Mouse (Mus musculus): ENCODE results near the gene Mef2c. TPM values are rescaled to one million over a fixed set of nuclear protein-coding genes. Genes with fewer than 3 reads are reported as not detected.

Mef2c gene
- polyA plus RNA-seq, 1 experiment = 0.02 TPM

DNA sequence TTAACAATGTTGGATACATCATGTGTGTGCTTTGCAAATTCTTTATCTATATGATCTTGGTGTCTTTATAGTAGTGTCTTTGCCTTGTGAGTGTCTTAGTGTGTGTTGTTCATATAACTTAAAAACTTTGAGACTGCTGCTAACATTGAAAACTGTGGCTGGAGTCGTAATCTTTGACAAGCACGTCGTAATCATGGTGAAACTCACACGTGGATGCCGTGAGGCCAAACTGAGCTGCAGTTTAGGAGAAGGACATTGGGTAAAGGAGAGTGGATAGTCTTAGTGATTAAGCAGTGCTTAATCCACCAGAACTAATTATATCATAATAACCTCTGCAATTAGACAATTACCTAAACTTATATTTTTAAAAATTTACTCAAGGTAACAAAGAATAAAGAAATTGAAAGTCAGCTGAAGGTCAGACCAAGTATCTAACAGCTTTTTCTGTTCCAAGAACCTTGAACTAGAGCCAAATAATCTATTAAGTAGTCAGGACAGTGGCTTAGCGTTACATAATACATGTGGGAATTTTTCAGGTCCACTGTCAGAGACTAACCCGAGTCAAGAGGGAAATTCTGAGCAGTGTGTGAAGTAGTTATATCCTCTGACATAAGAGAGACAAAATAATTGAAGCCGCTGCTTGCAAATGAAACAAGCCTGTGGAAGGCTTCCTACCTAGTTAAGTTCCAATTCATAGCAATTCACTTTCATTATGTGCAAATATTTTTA is 70.2 kb downstream of the Mef2c start:
- Histone ChIP-seq H3K27me3 (ENCODE audit: control insufficient read depth) (no peaks in the 10 kb centered on the region), H3K36me3 (ENCODE audit: control insufficient read depth) (no peaks in the 10 kb centered on the region), H3K4me1 (ENCODE audit: control insufficient read depth) (peaks cover 14% of the 10 kb centered on the region), H3K4me3 (replicated peaks) (no peak overlapping the region), H3K9me3 (ENCODE audit: control insufficient read depth, low read length) (no peaks in the 10 kb centered on the region)
- TF ChIP-seq TAL1 (IDR thresholded peaks at IDR 0.05; ENCODE audit: low read length) = no peak
- TF ChIP-seq GATA1 (IDR thresholded peaks at IDR 0.05; ENCODE audit: low read length) = no peak

DNA sequence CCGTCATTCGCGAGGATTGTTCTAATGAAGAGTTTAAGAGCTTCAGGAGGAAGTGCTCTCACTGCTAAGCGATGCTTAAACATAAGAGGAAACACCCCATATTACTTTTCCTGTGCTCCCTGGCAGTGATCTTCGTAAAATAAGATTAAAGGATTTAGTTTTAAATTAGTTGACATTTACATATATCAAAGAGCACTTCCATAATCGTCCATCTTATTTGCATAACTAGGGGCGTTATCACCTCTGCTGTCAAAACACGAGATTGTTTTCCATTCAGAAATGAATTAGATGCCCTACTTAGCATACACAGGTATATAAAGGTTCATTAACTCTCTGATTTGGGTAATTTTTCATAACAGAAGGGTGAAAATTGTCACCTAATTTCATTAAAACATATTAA is 71.0 kb downstream of the Mef2c start:
- H3K36me3 ChIP-seq (ENCODE audit: control insufficient read depth) = no peaks in the 10 kb centered on the region
- TF ChIP-seq GATA1 (IDR thresholded peaks at IDR 0.05; ENCODE audit: low read length) (no peak), TAL1 (IDR thresholded peaks at IDR 0.05; ENCODE audit: low read length) (no peak)
- peaks cover 14% of the 10 kb centered on the region for H3K4me1 ChIP-seq (ENCODE audit: control insufficient read depth)
- no peaks in the 10 kb centered on the region for H3K9me3 ChIP-seq (ENCODE audit: control insufficient read depth, low read length)
- no peak overlapping the region for H3K4me3 ChIP-seq (replicated peaks)
- H3K27me3 ChIP-seq (ENCODE audit: control insufficient read depth) = no peaks in the 10 kb centered on the region

DNA sequence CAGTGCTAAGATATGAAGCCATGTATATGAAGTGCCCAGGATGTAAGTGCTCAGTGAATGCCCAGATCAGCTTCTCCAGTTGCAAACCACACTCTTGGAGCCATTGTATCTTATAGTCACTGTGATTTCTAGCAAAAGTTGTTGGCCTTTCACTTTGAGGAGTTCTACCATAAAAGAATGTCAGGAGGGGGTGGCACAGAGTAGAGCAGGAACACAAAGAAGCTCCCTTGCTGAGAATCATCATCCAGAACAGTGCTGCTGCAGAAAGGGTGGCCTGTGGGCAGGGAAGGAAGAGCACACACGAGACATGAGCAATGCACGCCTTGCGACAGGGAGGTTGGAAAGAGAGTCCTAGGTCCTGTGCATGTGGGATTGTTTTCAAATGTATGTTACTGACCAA is 75.6 kb downstream of the Mef2c start:
- Histone ChIP-seq H3K36me3 (ENCODE audit: control insufficient read depth) (no peaks in the 10 kb centered on the region), H3K9me3 (ENCODE audit: control insufficient read depth, low read length) (no peaks in the 10 kb centered on the region), H3K27me3 (ENCODE audit: control insufficient read depth) (no peaks in the 10 kb centered on the region), H3K4me1 (ENCODE audit: control insufficient read depth) (no peaks in the 10 kb centered on the region; the same call in 1 of the 2 replicates), H3K4me3 (replicated peaks) (no peak overlapping the region)
- TF ChIP-seq TAL1 (IDR thresholded peaks at IDR 0.05; ENCODE audit: low read length) (no peak), GATA1 (IDR thresholded peaks at IDR 0.05; ENCODE audit: low read length) (no peak)

DNA sequence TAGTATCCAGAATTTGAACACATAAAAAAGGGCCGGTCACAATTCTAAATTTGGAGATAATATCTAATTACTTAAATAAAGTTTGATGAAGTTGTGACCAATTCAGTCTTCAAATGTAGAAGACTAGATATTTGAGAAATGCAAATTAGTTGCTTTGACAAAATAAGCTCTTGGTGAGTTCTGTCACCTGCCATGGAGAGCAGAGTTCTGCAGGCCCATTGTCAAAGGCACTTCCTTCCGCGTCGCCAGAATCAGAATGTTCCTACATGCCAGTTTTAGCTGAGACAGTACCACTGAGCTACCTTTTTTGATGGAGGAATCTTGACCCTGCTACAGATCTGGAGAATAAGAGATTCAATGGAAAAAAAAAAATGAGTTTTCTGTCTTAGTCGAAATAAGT is 77.0 kb downstream of the Mef2c start:
- H3K36me3 ChIP-seq (ENCODE audit: control insufficient read depth) = no peaks in the 10 kb centered on the region
- no peak for TF ChIP-seq GATA1 (IDR thresholded peaks at IDR 0.05; ENCODE audit: low read length)
- TF ChIP-seq TAL1 (IDR thresholded peaks at IDR 0.05; ENCODE audit: low read length) = no peak
- no peaks in the 10 kb centered on the region; the same call in 1 of the 2 replicates for H3K4me1 ChIP-seq (ENCODE audit: control insufficient read depth)
- no peaks in the 10 kb centered on the region for H3K9me3 ChIP-seq (ENCODE audit: control insufficient read depth, low read length)
- H3K4me3 ChIP-seq (replicated peaks) = no peak overlapping the region
- no peaks in the 10 kb centered on the region for H3K27me3 ChIP-seq (ENCODE audit: control insufficient read depth)

DNA sequence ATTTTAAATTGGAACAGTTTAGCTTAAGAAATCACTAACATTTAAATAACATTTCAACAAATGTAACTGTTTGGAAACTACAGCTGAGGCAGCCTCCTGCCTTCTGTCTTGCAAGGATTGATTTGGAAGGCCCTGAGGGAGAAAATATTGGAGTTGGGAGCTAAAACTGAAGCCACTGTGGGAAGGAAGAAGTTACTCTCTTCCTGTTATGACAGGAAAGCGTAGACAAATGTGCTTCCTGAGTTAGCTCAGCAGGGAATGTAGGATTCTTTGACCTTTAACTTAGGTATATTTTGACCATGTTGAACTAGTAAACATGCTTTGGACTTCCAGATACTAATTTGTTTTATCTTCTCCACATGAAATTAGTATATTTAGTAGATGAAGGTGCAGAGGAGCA is 78.7 kb downstream of the Mef2c start:
- TF ChIP-seq TAL1 (IDR thresholded peaks at IDR 0.05; ENCODE audit: low read length) = no peak
- no peak for TF ChIP-seq GATA1 (IDR thresholded peaks at IDR 0.05; ENCODE audit: low read length)
- Histone ChIP-seq H3K9me3 (ENCODE audit: control insufficient read depth, low read length) (no peaks in the 10 kb centered on the region), H3K36me3 (ENCODE audit: control insufficient read depth) (no peaks in the 10 kb centered on the region), H3K27me3 (ENCODE audit: control insufficient read depth) (no peaks in the 10 kb centered on the region), H3K4me1 (ENCODE audit: control insufficient read depth) (no peaks in the 10 kb centered on the region; the same call in 1 of the 2 replicates), H3K4me3 (replicated peaks) (no peak overlapping the region)

DNA sequence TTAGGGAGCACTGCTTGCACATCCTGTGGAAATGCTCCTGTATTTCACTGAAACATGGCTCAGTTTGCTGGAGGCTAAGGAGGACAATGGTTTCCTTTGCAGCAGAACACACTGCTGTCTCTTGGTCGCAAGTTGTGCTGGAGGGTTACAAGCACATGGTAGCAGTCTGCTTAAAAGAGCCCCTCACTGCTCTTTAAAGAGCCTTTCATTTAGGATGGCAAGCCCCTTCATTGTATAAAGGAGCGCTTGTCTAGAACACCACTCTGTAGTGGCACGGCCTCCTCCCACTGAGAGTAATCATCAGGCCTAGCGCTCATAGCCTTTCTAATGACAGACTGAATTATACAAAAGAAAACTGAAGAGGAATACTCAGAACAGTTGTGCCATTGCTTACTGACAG is 80.0 kb downstream of the Mef2c start:
- H3K27me3 ChIP-seq (ENCODE audit: control insufficient read depth) = no peaks in the 10 kb centered on the region
- TF ChIP-seq GATA1 (IDR thresholded peaks at IDR 0.05; ENCODE audit: low read length) (no peak), TAL1 (IDR thresholded peaks at IDR 0.05; ENCODE audit: low read length) (no peak)
- no peaks in the 10 kb centered on the region; the same call in 1 of the 2 replicates for H3K4me1 ChIP-seq (ENCODE audit: control insufficient read depth)
- no peaks in the 10 kb centered on the region for H3K36me3 ChIP-seq (ENCODE audit: control insufficient read depth)
- H3K9me3 ChIP-seq (ENCODE audit: control insufficient read depth, low read length) = no peaks in the 10 kb centered on the region
- H3K4me3 ChIP-seq (replicated peaks) = no peak overlapping the region

DNA sequence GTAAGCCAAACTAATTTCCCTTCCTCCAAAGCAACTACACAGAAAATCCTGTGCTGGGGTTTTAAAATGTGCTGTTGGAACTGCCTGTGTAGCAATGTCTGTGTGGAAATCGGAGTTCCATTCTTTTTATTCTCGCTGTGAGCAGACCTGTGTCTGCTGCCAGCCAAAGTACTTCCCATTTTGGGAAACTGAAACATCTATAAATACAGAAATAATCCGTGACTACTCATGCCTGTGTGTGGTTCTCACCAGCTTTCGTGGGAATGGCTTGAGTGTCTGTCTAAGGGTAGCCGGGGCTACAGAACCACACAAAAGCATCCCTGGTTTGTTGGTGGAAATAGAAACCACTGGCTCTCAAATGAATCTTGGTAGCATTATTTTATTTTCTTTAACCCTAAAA is 81.5 kb downstream of the Mef2c start:
- no peaks in the 10 kb centered on the region for H3K27me3 ChIP-seq (ENCODE audit: control insufficient read depth)
- H3K4me3 ChIP-seq (replicated peaks) = no peak overlapping the region
- no peaks in the 10 kb centered on the region; the same call in 1 of the 2 replicates for H3K4me1 ChIP-seq (ENCODE audit: control insufficient read depth)
- H3K9me3 ChIP-seq (ENCODE audit: control insufficient read depth, low read length) = no peaks in the 10 kb centered on the region
- TF ChIP-seq TAL1 (IDR thresholded peaks at IDR 0.05; ENCODE audit: low read length) (no peak), GATA1 (IDR thresholded peaks at IDR 0.05; ENCODE audit: low read length) (no peak)
- no peaks in the 10 kb centered on the region for H3K36me3 ChIP-seq (ENCODE audit: control insufficient read depth)

DNA sequence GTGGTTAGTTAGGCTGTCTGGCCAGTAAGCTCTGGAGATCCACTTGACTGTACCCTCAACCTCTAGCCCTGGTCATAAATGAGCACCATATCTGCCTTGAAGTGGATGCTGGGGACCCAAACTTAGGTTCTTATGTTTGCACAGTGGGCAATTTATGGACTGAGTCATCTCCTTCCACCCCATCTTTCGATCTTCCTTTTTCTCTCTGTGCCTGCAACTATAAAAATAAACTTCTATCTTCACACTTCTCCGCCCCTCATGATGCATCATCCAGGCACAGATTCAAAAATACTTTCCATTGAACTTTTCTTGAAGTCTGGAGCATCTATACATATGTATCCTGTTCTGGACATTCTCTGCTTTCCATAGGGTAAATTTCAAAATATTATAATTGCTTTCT is 84.4 kb downstream of the Mef2c start:
- Histone ChIP-seq H3K9me3 (ENCODE audit: control insufficient read depth, low read length) (no peaks in the 10 kb centered on the region), H3K36me3 (ENCODE audit: control insufficient read depth) (no peaks in the 10 kb centered on the region), H3K4me3 (replicated peaks) (no peak overlapping the region), H3K27me3 (ENCODE audit: control insufficient read depth) (no peaks in the 10 kb centered on the region), H3K4me1 (ENCODE audit: control insufficient read depth) (peaks cover 3% of the 10 kb centered on the region)
- no peak for TF ChIP-seq TAL1 (IDR thresholded peaks at IDR 0.05; ENCODE audit: low read length)

DNA sequence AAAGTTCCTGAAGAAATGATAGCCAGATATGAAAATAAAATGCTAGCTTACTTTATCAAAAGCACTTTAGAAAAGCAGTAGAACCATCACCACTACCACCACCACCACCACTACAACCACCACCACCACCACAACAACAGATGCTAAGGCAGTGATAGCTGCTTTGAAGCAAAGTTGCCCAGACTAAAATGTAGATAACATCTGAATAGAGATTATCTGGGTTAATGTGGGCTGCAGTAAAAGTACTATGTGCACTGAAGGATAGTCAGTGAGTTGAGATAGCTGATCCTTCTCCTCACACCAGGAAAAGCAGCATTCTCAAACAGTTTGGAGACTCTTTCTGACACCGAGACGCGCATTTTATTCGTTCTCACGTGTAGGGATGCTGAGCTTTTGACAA is 87.1 kb downstream of the Mef2c start:
- TF ChIP-seq GATA1 (IDR thresholded peaks at IDR 0.05; ENCODE audit: low read length) = no peak
- no peak for TF ChIP-seq TAL1 (IDR thresholded peaks at IDR 0.05; ENCODE audit: low read length)
- Histone ChIP-seq H3K9me3 (ENCODE audit: control insufficient read depth, low read length) (no peaks in the 10 kb centered on the region), H3K36me3 (ENCODE audit: control insufficient read depth) (no peaks in the 10 kb centered on the region), H3K4me1 (ENCODE audit: control insufficient read depth) (peaks cover 3% of the 10 kb centered on the region), H3K4me3 (replicated peaks) (no peak overlapping the region), H3K27me3 (ENCODE audit: control insufficient read depth) (no peaks in the 10 kb centered on the region)

DNA sequence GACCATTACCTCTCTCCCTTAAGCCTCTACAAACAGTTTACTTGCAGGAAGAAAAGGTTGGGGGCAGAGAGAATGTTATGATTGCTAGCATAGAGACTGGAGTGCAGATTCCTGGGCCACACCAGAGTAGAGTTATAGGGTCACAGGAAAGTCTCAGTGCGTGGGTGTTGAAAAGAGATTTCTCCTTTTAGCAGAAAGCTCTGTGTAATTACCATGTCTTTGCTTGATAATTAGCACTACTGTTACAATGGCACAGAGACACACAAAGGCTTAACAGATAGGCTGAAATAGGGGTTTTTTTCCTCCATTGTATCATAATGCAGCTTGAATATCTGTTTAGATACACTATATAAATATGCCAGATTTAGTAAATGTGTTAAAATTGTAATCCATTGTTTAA is 91.6 kb downstream of the Mef2c start:
- Histone ChIP-seq H3K9me3 (ENCODE audit: control insufficient read depth, low read length) (no peaks in the 10 kb centered on the region), H3K4me3 (replicated peaks) (no peak overlapping the region), H3K4me1 (ENCODE audit: control insufficient read depth) (peaks cover 3% of the 10 kb centered on the region), H3K27me3 (ENCODE audit: control insufficient read depth) (no peaks in the 10 kb centered on the region), H3K36me3 (ENCODE audit: control insufficient read depth) (no peaks in the 10 kb centered on the region)
- no peak for TF ChIP-seq TAL1 (IDR thresholded peaks at IDR 0.05; ENCODE audit: low read length)
- TF ChIP-seq GATA1 (IDR thresholded peaks at IDR 0.05; ENCODE audit: low read length) = no peak
